Mouse (Mus musculus) spleen, adult 2 months (tissue): ENCODE measurements around the gene Uqcr11.

Experiments used
- CTCF ChIP-seq: fragments of 200-500 bp; IDR thresholded peaks from 2 replicates; pipeline ENCODE4 v1.5.1; 2011; ENCODE audit warnings: mild to moderate bottlenecking, inconsistent platforms; ENCODE audit not compliant: insufficient read depth, insufficient read length, insufficient replicate concordance; ENCODE audit errors: extremely low read depth
- POLR2A ChIP-seq: fragments of 200-500 bp; IDR thresholded peaks from 2 replicates; pipeline ENCODE4 v1.6.1; 2011; ENCODE audit warnings: low read depth, low read length, inconsistent platforms

GRCm38 (mm10) chr10:80453601-80454000 lies 47.0 kb upstream of the Uqcr11 start:
- no peak for TF ChIP-seq CTCF
- no peak for TF ChIP-seq POLR2A
